Mouse (Mus musculus) lung, embryonic 15.5 days (tissue): ENCODE data around the gene Map2k7. TPM values are rescaled to one million over a fixed set of nuclear protein-coding genes. Genes with fewer than 3 reads are reported as not detected.
"Not testable (repeated sequence)": the region's sequence is repeated elsewhere in the genome, so short reads cannot be mapped to it uniquely, and the experiment has no call there.

Experiments used
- ATAC-seq: fragments of 200-750 bp; cut with Nextera tagmentation; 2 replicates; pipeline ENCODE4 v1.8.0; 2017; ENCODE audit warnings: moderate number of reproducible peaks, borderline replicate concordance; ENCODE audit not compliant: low FRiP score, low TSS enrichment; ENCODE audit errors: extremely low read depth
- H3K27ac ChIP-seq: fragments of 300-500 bp; sonication (generic); 2 replicates; pipeline ENCODE4 v1.5.1; 2015; ENCODE audit warnings: moderate library complexity, mild to moderate bottlenecking, inconsistent platforms
- H3K27me3 ChIP-seq: fragments of 300-500 bp; sonication (generic); 2 replicates; pipeline ENCODE4 v1.6.1; 2015; ENCODE audit warnings: inconsistent platforms
- H3K36me3 ChIP-seq: fragments of 300-500 bp; sonication (generic); 2 replicates; pipeline ENCODE4 v1.6.1; 2015; ENCODE audit warnings: inconsistent platforms
- H3K4me1 ChIP-seq: fragments of 300-500 bp; sonication (generic); 2 replicates; pipeline ENCODE4 v1.6.1; 2015; ENCODE audit warnings: inconsistent platforms
- H3K4me2 ChIP-seq: fragments of 300-500 bp; sonication (generic); 2 replicates; pipeline ENCODE4 v1.6.1; 2015; ENCODE audit warnings: inconsistent platforms, mild to moderate bottlenecking, moderate library complexity
- H3K4me3 ChIP-seq: fragments of 300-500 bp; sonication (generic); 2 replicates; pipeline ENCODE4 v1.5.1; 2015; ENCODE audit warnings: mild to moderate bottlenecking, inconsistent platforms
- H3K9ac ChIP-seq: fragments of 300-500 bp; sonication (generic); 2 replicates; pipeline ENCODE4 v1.6.1; 2015; ENCODE audit warnings: inconsistent platforms
- H3K9me3 ChIP-seq: fragments of 300-500 bp; sonication (generic); 2 replicates; pipeline ENCODE4 v1.6.1; 2016; ENCODE audit warnings: inconsistent platforms
- WGBS: fragments of 180-500 bp; shearing (Covaris S2); methylation state at CpG from one replicate; pipeline ENCODE4 v1.1.7; 2015; 5-methylcytosine and 5-hydroxymethylcytosine counted together
- polyA plus RNA-seq: library from polyadenylated mRNA; unstranded; fragments of >200 nt; fragmentation: Nextera tagmentation; extraction: Ambion mirVana; gene quantifications from 2 replicates; pipeline ENCODE4 v1.2.1, GENCODE M21; 2015

Map2k7 gene
- polyA plus RNA-seq, 1 experiment from 2014 or later = 31.3 TPM

GRCm38 (mm10) chr8:4252116-4252760 is 13.7 kb downstream of the Map2k7 start:
- ATAC-seq = no peak
- peaks cover 37% of the 10 kb centered on the region for H3K4me1 ChIP-seq
- no peak overlapping the region; the same call in 1 of the 2 replicates for H3K27ac ChIP-seq
- H3K4me3 ChIP-seq = peak overlapping the region; percentile 99
- H3K9ac ChIP-seq = peak overlapping the region; percentile 96
- H3K4me2 ChIP-seq = peak overlapping the region; percentile 88
- peaks cover 28% of the 10 kb centered on the region for H3K36me3 ChIP-seq
- 44% methylated on average over 8 of the region's 8 CpGs for WGBS
- no peaks in the 10 kb centered on the region for H3K27me3 ChIP-seq
- H3K9me3 ChIP-seq = no peaks in the 10 kb centered on the region

DNA sequence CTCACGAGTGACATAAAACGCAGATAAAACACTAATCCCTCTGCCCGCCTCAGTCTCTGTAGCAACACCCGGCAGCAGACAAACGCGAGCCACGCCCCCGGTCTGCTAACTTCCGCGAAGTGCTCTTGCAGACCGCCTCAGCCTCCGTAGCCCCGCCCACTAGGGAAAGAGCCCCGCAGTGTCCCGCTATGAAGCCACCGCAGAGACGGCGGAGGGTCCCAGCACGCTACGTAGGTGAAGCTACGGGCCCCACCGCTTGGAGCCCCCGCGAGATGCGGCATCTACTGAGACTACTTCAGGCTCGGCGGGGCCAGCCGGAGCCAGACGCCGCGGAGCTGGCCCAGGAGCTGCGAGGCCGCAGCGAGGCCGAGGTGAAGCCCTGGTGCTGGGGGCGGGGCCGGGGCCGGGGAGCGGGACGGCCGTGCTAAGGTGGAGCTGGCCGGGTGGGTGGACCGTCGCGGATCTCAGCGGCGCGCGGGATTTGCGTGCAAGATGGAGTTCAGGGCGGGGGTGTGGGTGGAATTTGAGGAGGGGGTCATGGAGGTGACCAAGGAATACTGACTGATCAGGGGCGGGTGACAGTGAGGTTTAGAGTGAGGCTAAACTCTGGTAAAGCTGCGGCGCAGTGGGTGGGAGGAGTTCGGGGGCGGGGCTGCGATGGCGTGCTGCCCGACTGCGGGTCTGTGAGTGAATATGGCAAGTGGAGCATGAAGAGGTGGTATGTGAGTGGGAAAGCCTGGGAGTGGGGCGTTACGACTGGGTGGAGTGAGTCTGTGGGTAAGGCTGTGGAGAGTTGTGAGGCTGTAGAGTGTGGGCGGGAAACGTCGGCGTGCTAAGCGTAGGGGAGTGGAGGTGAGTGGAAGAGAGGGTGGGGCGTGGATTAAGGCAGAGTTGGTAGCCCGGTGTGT is 14.6 kb downstream of the Map2k7 start, which contains the start of gene Snapc2:
Snapc2 (plus strand) TSS at position 147 of the 908 bp plus-strand sequence.
- ATAC-seq = peak; percentile 92
- Histone ChIP-seq H3K36me3 (peaks cover 25% of the 10 kb centered on the region), H3K4me1 (peaks cover 47% of the 10 kb centered on the region), H3K9ac (peak within 1 kb of the TSS; percentile 96), H3K4me3 (peak within 1 kb of the TSS; percentile 99), H3K9me3 (no peaks in the 10 kb centered on the region), H3K27me3 (no peaks in the 10 kb centered on the region), H3K27ac (peak within 1 kb of the TSS; percentile 92), H3K4me2 (peak within 1 kb of the TSS; percentile 88)
- WGBS = under 1% methylated on average over 69 of the region's 69 CpGs

GRCm38 (mm10) chr8:4254001-4254400 is 15.5 kb downstream of the Map2k7 start:
- ATAC-seq = no peak
- Histone ChIP-seq H3K36me3 (peaks cover 21% of the 10 kb centered on the region), H3K4me1 (peaks cover 43% of the 10 kb centered on the region), H3K9ac (0 out of 2 replicates have a peak overlapping the region, but pooled peaks have one; percentile 19), H3K4me3 (peak overlapping the region; percentile 99), H3K9me3 (no peaks in the 10 kb centered on the region), H3K27me3 (no peaks in the 10 kb centered on the region), H3K27ac (peak overlapping the region; percentile 92), H3K4me2 (peak overlapping the region; percentile 88)
- 59% methylated on average over 6 of the region's 6 CpGs for WGBS

DNA sequence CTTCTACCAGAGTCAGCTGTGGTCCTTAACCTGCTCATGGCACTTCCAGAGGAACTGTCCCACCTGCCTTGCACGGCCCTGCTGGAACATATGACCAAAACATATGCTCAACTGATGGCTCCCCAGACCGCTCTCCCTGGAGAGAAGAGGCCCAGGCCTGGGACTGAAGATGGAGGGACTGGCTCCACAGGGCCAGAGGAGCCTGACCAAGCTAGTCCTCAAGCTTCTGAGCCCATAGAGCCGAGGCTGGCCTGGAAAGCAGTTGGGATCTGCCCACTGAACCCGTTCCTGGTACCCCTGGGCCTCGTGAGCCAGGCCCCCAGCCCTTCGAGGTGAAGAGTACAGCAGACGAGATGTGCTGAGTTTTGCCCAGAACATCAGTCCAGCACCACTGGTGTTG is 16.9 kb downstream of the Map2k7 start:
- Histone ChIP-seq H3K4me1 (peaks cover 43% of the 10 kb centered on the region), H3K36me3 (peaks cover 29% of the 10 kb centered on the region)
- WGBS = 88% methylated on average over 7 of the region's 7 CpGs
- H3K4me3 ChIP-seq, H3K27ac ChIP-seq, H3K9ac ChIP-seq, H3K9me3 ChIP-seq, ATAC-seq, H3K27me3 ChIP-seq, H3K4me2 ChIP-seq: not testable (repeated sequence)

DNA sequence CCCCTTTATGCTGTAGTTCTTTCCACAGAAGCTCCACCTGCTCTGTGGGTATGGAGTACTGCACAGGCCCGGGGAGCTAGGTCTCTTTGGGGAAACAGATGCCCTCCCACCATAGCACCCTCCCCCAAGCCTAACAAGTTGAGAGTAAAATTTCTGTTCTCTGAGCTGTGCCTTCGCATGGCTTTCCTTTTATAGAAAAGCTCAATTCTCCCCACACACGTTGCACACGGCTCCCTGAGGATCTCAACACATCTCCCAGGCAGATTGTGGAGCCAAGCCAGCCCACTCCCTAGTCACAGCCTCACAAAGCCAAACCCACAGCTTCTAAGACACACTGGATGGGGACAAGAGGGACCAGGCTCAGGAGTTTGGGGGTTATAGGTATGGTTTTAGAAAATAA is 18.4 kb downstream of the Map2k7 start:
- no peak for ATAC-seq
- H3K9me3 ChIP-seq = no peaks in the 10 kb centered on the region
- 37% methylated on average over 4 of the region's 4 CpGs for WGBS
- H3K9ac ChIP-seq = no peak overlapping the region
- peak overlapping the region; percentile 41 for H3K27ac ChIP-seq
- H3K4me1 ChIP-seq = peaks cover 39% of the 10 kb centered on the region
- no peaks in the 10 kb centered on the region for H3K27me3 ChIP-seq
- no peak overlapping the region for H3K4me2 ChIP-seq
- H3K4me3 ChIP-seq = no peak overlapping the region
- peaks cover 42% of the 10 kb centered on the region for H3K36me3 ChIP-seq

- ATAC-seq = no peak
- no peaks in the 10 kb centered on the region for H3K9me3 ChIP-seq
- WGBS = 83% methylated on average over 4 of the region's 4 CpGs
- H3K36me3 ChIP-seq = peaks cover 46% of the 10 kb centered on the region
- no peak overlapping the region for H3K4me3 ChIP-seq
- peak overlapping the region; percentile 92 for H3K4me2 ChIP-seq
- peaks cover 38% of the 10 kb centered on the region for H3K4me1 ChIP-seq
- no peaks in the 10 kb centered on the region for H3K27me3 ChIP-seq
- no peak overlapping the region for H3K9ac ChIP-seq
- H3K27ac ChIP-seq = no peak overlapping the region; the same call in 1 of the 2 replicates
Measured at GRCm38 (mm10) chr8:4257350-4257749, 18.8 kb downstream of the Map2k7 start.

DNA sequence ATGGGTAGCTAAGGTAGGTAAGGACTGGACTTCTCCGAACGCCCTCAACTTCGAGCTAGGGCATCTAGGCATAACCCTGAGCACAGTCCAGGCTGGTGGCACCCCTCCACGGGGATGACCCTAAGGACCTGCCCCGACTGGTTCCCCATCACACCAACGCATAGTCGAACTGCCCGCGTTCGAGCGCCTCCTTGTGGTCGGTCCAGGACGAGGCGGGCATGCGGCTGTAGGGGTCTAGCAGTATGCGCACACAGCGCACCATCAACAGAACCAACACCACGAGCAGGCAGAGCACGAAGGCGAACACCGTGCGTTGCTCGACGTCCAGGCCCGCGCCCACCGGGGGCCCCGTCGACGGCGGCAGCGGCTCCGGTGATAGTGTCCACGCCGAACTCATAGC is 19.7 kb downstream of the Map2k7 start:
- Histone ChIP-seq H3K9ac (peak overlapping the region; percentile 77), H3K27ac (peak overlapping the region; percentile 86), H3K9me3 (no peaks in the 10 kb centered on the region), H3K4me2 (peak overlapping the region; percentile 92), H3K4me1 (peaks cover 34% of the 10 kb centered on the region), H3K4me3 (peak overlapping the region; percentile 87), H3K27me3 (no peaks in the 10 kb centered on the region), H3K36me3 (peaks cover 54% of the 10 kb centered on the region)
- under 1% methylated on average over 35 of the region's 35 CpGs for WGBS
- peak; percentile 54 for ATAC-seq

DNA sequence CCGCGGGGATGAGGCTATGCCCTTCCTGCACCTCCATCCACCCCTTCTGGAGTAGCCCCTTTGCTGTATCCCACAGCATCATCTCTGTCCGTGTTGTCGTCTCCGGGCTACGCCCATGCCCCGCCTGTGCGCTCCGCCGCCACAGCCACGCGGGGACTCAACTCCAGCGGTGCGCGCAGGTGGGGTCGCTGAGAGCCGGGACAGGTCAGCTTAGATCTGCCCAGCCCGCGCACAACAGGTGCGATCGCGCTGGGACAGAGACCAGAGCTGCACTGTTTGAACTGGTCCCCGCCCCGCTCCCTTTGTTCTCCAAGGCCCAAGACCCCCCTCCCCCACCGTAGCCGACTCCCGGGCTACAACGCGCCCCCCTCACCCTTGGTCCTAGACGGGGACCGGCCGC is 20.1 kb downstream of the Map2k7 start:
- Histone ChIP-seq H3K4me2 (peak overlapping the region; percentile 92), H3K4me3 (peak overlapping the region; percentile 87), H3K9ac (peak overlapping the region; percentile 77), H3K27ac (peak overlapping the region; percentile 86), H3K9me3 (no peaks in the 10 kb centered on the region), H3K27me3 (no peaks in the 10 kb centered on the region), H3K4me1 (peaks cover 32% of the 10 kb centered on the region), H3K36me3 (peaks cover 58% of the 10 kb centered on the region)
- peak; percentile 75 for ATAC-seq
- 0% methylated on average over 31 of the region's 32 CpGs for WGBS

GRCm38 (mm10) chr8:4259125-4259804 is 20.7 kb downstream of the Map2k7 start, which contains the start of gene Ctxn1:
TSS of gene Ctxn1 (minus strand) at chr8:4259274.
- peak; percentile 94 for ATAC-seq
- Histone ChIP-seq H3K9ac (peak within 1 kb of the TSS; percentile 77), H3K27ac (peak within 1 kb of the TSS; percentile 86), H3K9me3 (no peaks in the 10 kb centered on the region), H3K4me2 (peak within 1 kb of the TSS; percentile 92), H3K4me1 (peaks cover 26% of the 10 kb centered on the region), H3K4me3 (peak within 1 kb of the TSS; percentile 87), H3K36me3 (peaks cover 62% of the 10 kb centered on the region), H3K27me3 (no peaks in the 10 kb centered on the region)
- 7% methylated on average over 25 of the region's 33 CpGs for WGBS

- Histone ChIP-seq H3K4me3 (no peak overlapping the region), H3K27me3 (no peaks in the 10 kb centered on the region), H3K4me1 (peaks cover 23% of the 10 kb centered on the region), H3K9ac (no peak overlapping the region), H3K9me3 (no peaks in the 10 kb centered on the region), H3K27ac (peak overlapping the region; percentile 57), H3K4me2 (no peak overlapping the region), H3K36me3 (peaks cover 63% of the 10 kb centered on the region)
- 77% methylated on average over 4 of the region's 4 CpGs for WGBS
- no peak for ATAC-seq
Measured at GRCm38 (mm10) chr8:4259805-4260170, 21.2 kb downstream of the Map2k7 start.

DNA sequence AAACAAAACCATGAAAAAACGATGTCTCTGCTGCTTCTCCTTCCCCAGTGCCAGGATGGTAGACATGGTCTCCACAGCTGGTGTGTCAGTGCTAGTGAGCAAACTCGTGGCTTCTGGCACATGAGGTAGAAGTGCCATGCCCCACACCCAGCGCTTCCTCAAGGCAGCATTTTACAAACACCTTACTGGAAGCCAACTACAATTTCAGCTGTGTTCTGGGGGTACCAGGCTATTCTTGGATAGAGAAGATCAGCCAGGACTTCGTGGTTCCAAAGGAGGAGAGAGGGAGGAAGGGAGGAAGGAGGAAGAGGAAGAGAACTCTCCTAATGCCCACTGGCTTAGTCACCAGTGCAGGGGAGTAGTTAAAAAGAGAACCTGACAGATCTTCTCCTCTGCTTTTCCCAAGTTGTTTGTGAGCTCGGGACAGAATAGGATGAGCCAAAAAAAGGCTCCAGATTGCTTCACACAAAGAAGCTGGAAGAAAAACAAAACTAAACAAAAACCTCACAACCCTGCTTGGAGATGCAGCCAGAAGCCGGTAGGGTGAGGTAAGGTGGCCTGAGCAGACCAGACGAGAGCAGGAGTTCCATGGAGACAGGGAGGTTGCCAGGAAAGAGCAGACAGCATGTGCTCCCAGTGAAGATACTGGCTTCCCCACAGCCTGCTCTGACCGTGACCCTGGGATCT is 24.7 kb downstream of the Map2k7 start:
- no peaks in the 10 kb centered on the region for H3K27me3 ChIP-seq
- H3K4me1 ChIP-seq = peaks cover 7% of the 10 kb centered on the region; the same call in 1 of the 2 replicates
- peaks cover 81% of the 10 kb centered on the region for H3K36me3 ChIP-seq
- H3K9ac ChIP-seq = no peak overlapping the region
- H3K4me2 ChIP-seq = no peak overlapping the region
- no peak overlapping the region for H3K27ac ChIP-seq
- no peaks in the 10 kb centered on the region for H3K9me3 ChIP-seq
- no peak for ATAC-seq
- 84% methylated on average over 8 of the region's 8 CpGs for WGBS
- H3K4me3 ChIP-seq = no peak overlapping the region
